Mouse (Mus musculus) heart, postnatal 0 days (tissue): ENCODE measurements around the gene Itga3.

Experiments used
- CTCF ChIP-seq: IDR thresholded peaks from 2 replicates; pipeline ENCODE4 v1.5.1; 2016; ENCODE audit warnings: antibody characterized with exemption, control low read depth, low read depth
- EP300 ChIP-seq: IDR thresholded peaks from 2 replicates; pipeline ENCODE4 v1.6.1; 2016; ENCODE audit warnings: antibody characterized with exemption, low read depth

DNA sequence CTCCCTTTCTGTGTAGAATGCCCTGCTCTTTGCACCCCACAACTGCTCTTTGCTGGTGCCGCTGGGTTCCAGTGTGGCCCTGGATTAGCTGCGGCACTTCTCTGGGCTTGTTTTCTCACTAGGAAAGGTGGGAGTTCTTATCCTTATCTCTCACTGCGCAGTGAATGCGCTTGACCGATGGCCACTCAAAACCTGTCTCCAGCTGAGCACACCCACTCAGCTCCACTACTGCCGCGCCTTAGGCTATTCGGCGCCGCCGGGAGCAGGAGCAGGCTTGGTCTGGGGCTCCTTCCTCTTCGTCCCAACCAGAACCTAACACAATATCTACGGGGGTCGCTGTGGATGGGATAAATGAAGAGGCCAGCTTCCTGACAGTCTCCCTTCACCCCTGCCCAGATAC, 43.0 kb downstream of the Itga3 start:
- no peak for TF ChIP-seq CTCF
- no peak for TF ChIP-seq EP300
